In genomic region chr12:24831964-24832427, GRCm38 (mm10) we compare ENCODE assay signal across 8 mouse cellular contexts. TPM values are rescaled to one million over a fixed set of nuclear protein-coding genes. Genes with fewer than 3 reads are reported as not detected.
DNase-seq lines count a peak whose midpoint lies in the region; ATAC-seq and TF ChIP-seq lines count a peak whose summit lies in the region.

No protein-coding gene starts in this region.

- no peak for ATAC-seq in forebrain, embryonic 14.5 days
- ATAC-seq in limb, embryonic 15.5 days (ENCODE audit: insufficient number of reproducible peaks, low FRiP score, low TSS enrichment, low read depth): no peak

- TF ChIP-seq EP300 in heart, adult 2 months (IDR thresholded peaks at IDR 0.05; ENCODE audit: insufficient read depth, low read depth, low read length): no peak

- under 1% methylated on average over 32 of the region's 32 CpGs for WGBS in heart, adult 2 months
- WGBS in thymus, adult 2 months: 2% methylated on average over 32 of the region's 32 CpGs
- WGBS in forebrain, embryonic 14.5 days: under 1% methylated on average over 32 of the region's 32 CpGs
- WGBS in limb, embryonic 15.5 days: 0% methylated on average over 31 of the region's 32 CpGs
- WGBS in olfactory bulb, adult 2 months: under 1% methylated on average over 32 of the region's 32 CpGs

- no peak for TF ChIP-seq POLR2A in heart, adult 2 months (IDR thresholded peaks at IDR 0.05; ENCODE audit: insufficient read depth, low read depth, low read length)
- TF ChIP-seq POLR2A in thymus, adult 2 months (IDR thresholded peaks at IDR 0.05; ENCODE audit: control insufficient read depth, extremely low read depth, insufficient read depth, low read length, poor library complexity): no peak
- no peak for TF ChIP-seq POLR2A in olfactory bulb, adult 2 months (IDR thresholded peaks at IDR 0.05; ENCODE audit: insufficient read depth, low read depth, low read length)

- no peaks in the 10 kb centered on the region for H3K9me3 ChIP-seq in forebrain, embryonic 14.5 days (replicated peaks; ENCODE audit: control insufficient read depth, low read length)
- H3K9me3 ChIP-seq in limb, embryonic 15.5 days: no peaks in the 10 kb centered on the region

- H3K27ac ChIP-seq in heart, adult 2 months: peak overlapping the region; percentile 16; the same call in 1 of the 2 replicates
- H3K27ac ChIP-seq in thymus, adult 2 months (ENCODE audit: control insufficient read depth, insufficient read depth, low read length): no peak overlapping the region
- peak overlapping the region; percentile 95 for H3K27ac ChIP-seq in forebrain, embryonic 14.5 days (ENCODE audit: low read depth, low read length)
- H3K27ac ChIP-seq in limb, embryonic 15.5 days: peak overlapping the region; percentile 91
- H3K27ac ChIP-seq in olfactory bulb, adult 2 months (ENCODE audit: insufficient read depth, low read depth, low read length): no peak overlapping the region; the same call in 1 of the 2 replicates

- no peak for DNase-seq in heart, adult 2 months
- DNase-seq in heart, adult 11 months: no peak
- DNase-seq in thymus, adult 2 months: no peak
- DNase-seq in thymus, postnatal 36 days: no peak
- DNase-seq in forebrain, embryonic 14.5 days (ENCODE audit: low spot score): peak; percentile 44
- DNase-seq in left cerebral cortex, postnatal 10 days (ENCODE audit: extremely low spot score in 1 of 2, low spot score in 2 of 2): no peak

- H3K4me2 ChIP-seq in forebrain, embryonic 14.5 days (ENCODE audit: low read length): peak overlapping the region; percentile 72
- H3K4me2 ChIP-seq in limb, embryonic 15.5 days: peak overlapping the region; percentile 73

- no peaks in the 10 kb centered on the region for H3K79me2 ChIP-seq in heart, adult 2 months (replicated peaks; ENCODE audit: control insufficient read depth, insufficient read depth, low read length)

- H3K4me3 ChIP-seq in heart, adult 2 months: peak overlapping the region; percentile 98
- H3K4me3 ChIP-seq in thymus, adult 2 months (ENCODE audit: control insufficient read depth, insufficient read depth, low read length): peak overlapping the region; percentile 64
- H3K4me3 ChIP-seq in forebrain, embryonic 14.5 days (ENCODE audit: low read depth, low read length): peak overlapping the region; percentile 85
- H3K4me3 ChIP-seq in limb, embryonic 15.5 days: peak overlapping the region; percentile 90
- peak overlapping the region; percentile 97 for H3K4me3 ChIP-seq in olfactory bulb, adult 2 months (ENCODE audit: insufficient read depth, low read depth, low read length)

- peak overlapping the region; percentile 77 for H3K9ac ChIP-seq in heart, adult 2 months (ENCODE audit: low read depth, low read length)
- peak overlapping the region; percentile 90 for H3K9ac ChIP-seq in forebrain, embryonic 14.5 days (ENCODE audit: low read length)
- H3K9ac ChIP-seq in limb, embryonic 15.5 days: peak overlapping the region; percentile 76

- no peak for TF ChIP-seq CTCF in heart, adult 2 months (IDR thresholded peaks at IDR 0.05)
- TF ChIP-seq CTCF in thymus, adult 2 months (IDR thresholded peaks at IDR 0.05; ENCODE audit: borderline replicate concordance, control insufficient read depth, extremely low read depth, insufficient read depth, low read length, poor library complexity): no peak
- TF ChIP-seq CTCF in olfactory bulb, adult 2 months (IDR thresholded peaks at IDR 0.05; ENCODE audit: insufficient read depth, low read depth, low read length): no peak

- intact Hi-C loops in heart, adult 2 months (cut with DNase I): loop anchor here (2.0 to 5.0 kb wide), 2 partner anchors 115 to 123 kb away; partner anchors contain the start of gene Rrm2
- intact Hi-C loops in left cerebral cortex, postnatal 10 days (cut with DNase I): loop anchor here (5.0 kb wide), 2 partner anchors 115 to 120 kb away; no protein-coding TSS in a partner anchor

- H3K4me1 ChIP-seq in heart, adult 2 months (ENCODE audit: control insufficient read depth, insufficient read depth, low read length): peaks cover 3% of the 10 kb centered on the region; the same call in 1 of the 2 replicates
- peaks cover 7% of the 10 kb centered on the region for H3K4me1 ChIP-seq in thymus, adult 2 months (replicated peaks; ENCODE audit: control insufficient read depth, insufficient read depth, low read length)
- H3K4me1 ChIP-seq in forebrain, embryonic 14.5 days (ENCODE audit: control insufficient read depth, insufficient read depth, low read length): peaks cover 28% of the 10 kb centered on the region
- peaks cover 24% of the 10 kb centered on the region; the same call in 1 of the 2 replicates for H3K4me1 ChIP-seq in limb, embryonic 15.5 days
- no peaks in the 10 kb centered on the region; the same call in 1 of the 2 replicates for H3K4me1 ChIP-seq in olfactory bulb, adult 2 months (ENCODE audit: control insufficient read depth, insufficient read depth, low read length)

- no peaks in the 10 kb centered on the region for H3K27me3 ChIP-seq in heart, adult 2 months (ENCODE audit: control insufficient read depth, insufficient read depth, low read length)
- no peaks in the 10 kb centered on the region; the same call in 1 of the 2 replicates for H3K27me3 ChIP-seq in thymus, adult 2 months (ENCODE audit: control insufficient read depth, insufficient read depth, low read length)
- no peaks in the 10 kb centered on the region for H3K27me3 ChIP-seq in forebrain, embryonic 14.5 days (replicated peaks; ENCODE audit: control insufficient read depth, insufficient read depth, low read length)
- H3K27me3 ChIP-seq in limb, embryonic 15.5 days: no peaks in the 10 kb centered on the region

- H3K36me3 ChIP-seq in heart, adult 2 months (ENCODE audit: control insufficient read depth, insufficient read depth, low read length): peaks cover 2% of the 10 kb centered on the region
- H3K36me3 ChIP-seq in thymus, adult 2 months (ENCODE audit: control insufficient read depth, insufficient read depth, low read length): no peaks in the 10 kb centered on the region
- no peaks in the 10 kb centered on the region for H3K36me3 ChIP-seq in forebrain, embryonic 14.5 days (ENCODE audit: control insufficient read depth, insufficient read depth, low read length)
- no peaks in the 10 kb centered on the region for H3K36me3 ChIP-seq in limb, embryonic 15.5 days

RNA-seq across cellular contexts. Expression of gene Mboat2, which starts 1.3 kb away (rescaled TPM):
- 10 to 100 TPM in 1 of 2 experiments, 1 to 10 TPM in 1; 8.4 to 12.3 TPM for total RNA-seq in heart, adult 2 months (2021)
- polyA plus RNA-seq in heart, adult 2 months (2012; rRNA removed): 3.8 and 16.8 TPM in 2 replicates
- 0.85 and 1.3 TPM in 2 replicates for polyA plus RNA-seq in thymus, adult 2 months (2012; rRNA removed)
- 68.4 and 72.6 TPM in 2 replicates for polyA plus RNA-seq in forebrain, embryonic 14.5 days (2014; fragmentation: Nextera tagmentation; extraction: Ambion mirVana)
- polyA plus RNA-seq in limb, embryonic 15.5 days (2015; fragmentation: Nextera tagmentation; extraction: Ambion mirVana): 122 and 127 TPM in 2 replicates
- not detected in 2 replicates for polyA plus RNA-seq in olfactory bulb, adult 2 months (2012; ENCODE audit: insufficient read depth, insufficient read length, low replicate concordance, missing spikeins)
- 10 to 100 TPM; 59.9 to 64.3 TPM for total RNA-seq in left cerebral cortex, postnatal 10 days (2021)

Comparison
In these comparisons a context has a peak if more than half of its experiments do, and no peak if none do; other contexts are left out.
1. H3K27ac ChIP-seq: peak in heart, adult 2 months (single experiment), forebrain, embryonic 14.5 days (single experiment) and limb, embryonic 15.5 days (single experiment); none in thymus, adult 2 months (single experiment) and olfactory bulb, adult 2 months (single experiment).
2. Peak in every context shown above with its lines, with median percentiles within 50 percentile points of each other: H3K4me3 ChIP-seq and H3K9ac ChIP-seq.